In the genomic region with DNA sequence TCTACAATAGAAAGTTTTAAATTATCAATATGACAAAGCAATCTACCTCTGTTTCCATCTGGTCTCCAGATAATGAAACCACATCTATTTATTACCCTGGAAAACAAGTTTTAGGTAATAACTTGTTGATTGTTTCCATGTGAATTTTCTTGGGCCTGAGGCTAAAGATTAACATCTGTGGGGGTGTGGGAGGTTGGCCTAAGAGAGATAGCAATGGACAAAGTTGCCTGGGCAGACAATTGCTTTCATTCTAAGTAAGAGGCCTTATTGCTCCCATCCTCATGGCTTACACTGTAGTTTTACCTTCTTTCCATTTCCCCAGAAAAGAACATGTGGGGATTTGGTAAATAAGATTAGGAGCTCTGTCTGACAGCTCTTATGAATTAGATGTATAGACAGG, we compare ENCODE assay signal across 28 mouse cellular contexts.
"Had no signal": no experiment of that assay in that cellular context is flagged by ENCODE, and none has a peak within 500 bp of the region (broad histone marks: within the 10 kb centered on the region; RNA-seq: fewer than 3 reads in every experiment).

No protein-coding gene starts in this region.

- H3K4me1 ChIP-seq: heart, embryonic 13.5 days; heart, embryonic 15.5 days; hindbrain, embryonic 10.5 days; hindbrain, embryonic 12.5 days; intestine, embryonic 15.5 days; limb, embryonic 13.5 days; liver, embryonic 13.5 days; liver, embryonic 15.5 days had no signal

- DNase-seq: gastrocnemius, postnatal 14 days; gastrocnemius, postnatal 36 days; heart, adult 11 months; heart, adult 2 months; heart, postnatal 14 days; heart, postnatal 4 days; kidney, adult 18-20 months; kidney, adult 8-10 months; kidney, postnatal 10 days; kidney, postnatal 25 days; kidney, postnatal 4 days; liver; liver, embryonic 13.5 days had no signal

- ATAC-seq: hindbrain, embryonic 16.5 days; inflammation-experienced regulatory T-cells, adult 6 months; intestine, embryonic 15.5 days; intestine, postnatal 0 days had no signal

- H3K27me3 ChIP-seq: heart, embryonic 13.5 days; heart, embryonic 15.5 days; hindbrain, embryonic 12.5 days; intestine, embryonic 15.5 days; limb, embryonic 13.5 days; liver, embryonic 13.5 days; liver, embryonic 15.5 days had no signal

- H3K9ac ChIP-seq: heart, embryonic 13.5 days; heart, embryonic 15.5 days; hindbrain, embryonic 12.5 days; hindbrain, embryonic 14.5 days; intestine, embryonic 15.5 days; limb, embryonic 13.5 days; liver, embryonic 13.5 days; liver, embryonic 15.5 days had no signal

- H3K27ac ChIP-seq: heart, adult 2 months; heart, embryonic 13.5 days; heart, embryonic 15.5 days; hindbrain, embryonic 10.5 days; hindbrain, embryonic 12.5 days; hindbrain, embryonic 14.5 days; intestine, embryonic 15.5 days; layer of hippocampus, adult 2 months; left cerebral cortex, adult 2 months; limb, embryonic 13.5 days; liver, embryonic 13.5 days; liver, embryonic 15.5 days had no signal

- H3K4me2 ChIP-seq: heart, embryonic 11.5 days; heart, embryonic 13.5 days; heart, embryonic 15.5 days; hindbrain, embryonic 12.5 days; hindbrain, embryonic 14.5 days; intestine, embryonic 15.5 days; limb, embryonic 13.5 days; liver, embryonic 11.5 days; liver, embryonic 13.5 days; liver, embryonic 15.5 days had no signal

- H3K9me3 ChIP-seq: heart, embryonic 13.5 days; heart, embryonic 15.5 days; hindbrain, embryonic 10.5 days; hindbrain, embryonic 12.5 days; intestine, embryonic 15.5 days; limb, embryonic 13.5 days; liver, embryonic 13.5 days; liver, embryonic 15.5 days had no signal

- H3K4me3 ChIP-seq: heart, adult 2 months; heart, embryonic 13.5 days; heart, embryonic 15.5 days; hindbrain, embryonic 10.5 days; hindbrain, embryonic 12.5 days; intestine, embryonic 15.5 days; layer of hippocampus, adult 2 months; left cerebral cortex, adult 2 months; limb, embryonic 13.5 days; liver, embryonic 13.5 days; liver, embryonic 15.5 days had no signal

- H3K36me3 ChIP-seq: heart, embryonic 13.5 days; heart, embryonic 15.5 days; hindbrain, embryonic 10.5 days; hindbrain, embryonic 12.5 days; intestine, embryonic 15.5 days; limb, embryonic 13.5 days; liver, embryonic 13.5 days; liver, embryonic 15.5 days had no signal
